Comparison of ENCODE assay signal across 21 mouse cellular contexts in the genomic region with DNA sequence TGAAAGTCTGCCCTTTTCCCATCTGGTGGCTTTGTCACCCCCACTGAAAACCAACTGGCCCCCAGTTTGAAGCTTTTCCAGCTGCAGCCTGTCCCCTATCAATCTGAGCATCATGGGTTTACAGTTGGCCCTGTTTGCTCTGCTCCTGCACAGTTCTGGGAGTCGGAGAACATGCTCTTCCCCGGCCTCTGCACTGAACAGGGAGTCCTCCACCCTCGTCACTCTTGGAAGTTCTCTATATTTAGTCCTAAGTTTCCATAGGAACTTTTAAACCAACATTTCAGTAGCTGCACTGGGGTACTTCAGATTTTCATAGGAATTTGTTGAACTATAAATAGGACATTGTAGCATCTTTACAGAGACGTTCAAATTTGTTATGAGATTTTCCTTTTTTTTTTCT. TPM values are rescaled to one million over a fixed set of nuclear protein-coding genes. Genes with fewer than 3 reads are reported as not detected.
"Had no signal": no experiment of that assay in that cellular context is flagged by ENCODE, and none has a peak within 500 bp of the region (broad histone marks: within the 10 kb centered on the region; RNA-seq: fewer than 3 reads in every experiment).

No protein-coding gene starts in this region.

- DNase-seq: gastrocnemius, postnatal 14 days; gastrocnemius, postnatal 36 days; heart, adult 11 months; heart, adult 2 months; heart, postnatal 14 days; heart, postnatal 36 days; kidney, adult 18-20 months; kidney, adult 8-10 months; kidney, postnatal 10 days; kidney, postnatal 25 days; kidney, postnatal 4 days; liver; liver, embryonic 13.5 days had no signal

RNA-seq across cellular contexts. Expression of a gene that starts 53.1 kb away (rescaled TPM):
- total RNA-seq: gastrocnemius, adult 18-20 months; gastrocnemius, adult 8-10 months; gastrocnemius, postnatal 36 days; heart, adult 2 months; heart, postnatal 14 days; heart, postnatal 36 days; hindbrain, postnatal 0 days; layer of hippocampus, adult 2 months; layer of hippocampus, postnatal 10 days; layer of hippocampus, postnatal 25 days; left cerebral cortex, adult 2 months; left cerebral cortex, postnatal 25 days had no signal
